Mouse (Mus musculus) left cerebral cortex, adult 8-10 months (tissue): ENCODE data around the gene Gng12. TPM values are rescaled to one million over a fixed set of nuclear protein-coding genes. Genes with fewer than 3 reads are reported as not detected.

ENCODE experiments used
- DNase-seq, 2 experiments: peaks; one replicate each; pipeline ENCODE4 v3.0.0; 2022; ENCODE audit warnings: low spot score in 2 of 2
- total RNA-seq, 4 experiments: library from RNA; stranded (reverse); gene quantifications; 2 replicates each; pipeline ENCODE4 v1.2.4; 2022

Gene Gng12
- total RNA-seq, 4 experiments from 2014 or later, result 57.5 to 66.2 (median 59.2) TPM

DNA sequence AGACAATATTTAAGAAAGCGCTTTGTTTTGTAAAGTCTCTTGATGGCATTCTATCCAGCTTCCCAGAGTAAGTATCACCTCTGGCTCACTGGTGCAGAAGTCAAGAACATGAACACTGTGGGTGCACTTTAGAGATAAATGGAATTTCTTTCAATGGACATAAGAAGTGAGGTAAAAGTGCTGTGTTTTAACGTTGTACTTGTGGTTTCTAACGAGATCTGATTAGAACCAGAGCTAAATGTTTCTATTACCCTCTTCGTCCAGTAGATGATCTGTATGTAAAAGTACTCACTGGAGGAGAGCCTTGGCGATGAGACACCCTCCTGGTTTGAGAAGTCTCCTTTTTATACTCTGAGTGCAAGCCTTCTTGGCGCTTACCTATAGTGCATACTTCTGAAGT, 92.8 kb downstream of the Gng12 start:
- no peak for DNase-seq

DNA sequence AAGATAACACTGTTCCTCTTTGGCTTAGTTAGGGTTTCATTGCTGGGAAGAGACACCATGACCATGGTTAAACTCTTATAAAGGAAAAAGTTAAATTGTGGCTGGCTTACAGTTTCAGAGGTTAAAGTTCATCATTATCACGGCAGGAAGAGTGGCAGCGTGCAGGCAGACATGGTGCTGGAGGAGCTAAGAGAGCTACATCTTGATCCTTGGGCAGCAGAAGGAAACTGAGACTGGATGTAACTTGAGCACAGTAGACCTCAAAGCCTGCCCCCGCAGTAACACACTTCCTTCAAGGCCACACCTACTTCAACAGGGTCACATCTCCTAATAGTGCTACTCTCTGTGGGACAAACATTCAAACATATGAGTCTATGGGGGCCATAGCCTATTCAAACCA, 93.3 kb downstream of the Gng12 start:
- no peak for DNase-seq

DNA sequence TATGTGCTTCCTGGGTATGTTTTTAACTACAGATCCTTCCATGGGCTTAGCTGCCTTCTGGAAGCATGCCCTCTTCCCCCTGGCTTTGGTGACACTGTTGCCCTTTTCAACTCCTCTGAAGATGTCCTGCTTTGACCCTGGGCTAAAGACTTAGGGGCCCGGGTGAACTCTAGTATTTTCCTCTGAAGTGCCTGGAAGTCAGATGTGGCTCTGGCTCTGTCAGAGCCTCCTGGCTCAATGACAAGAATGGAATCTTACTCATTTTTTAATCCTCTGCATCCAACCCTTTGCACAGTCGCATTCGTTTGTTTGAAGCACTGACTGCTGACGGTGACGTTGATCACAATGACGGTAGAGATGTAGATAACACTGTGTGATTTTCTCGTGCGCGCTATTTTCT, 96.0 kb downstream of the Gng12 start:
- no peak for DNase-seq

DNA sequence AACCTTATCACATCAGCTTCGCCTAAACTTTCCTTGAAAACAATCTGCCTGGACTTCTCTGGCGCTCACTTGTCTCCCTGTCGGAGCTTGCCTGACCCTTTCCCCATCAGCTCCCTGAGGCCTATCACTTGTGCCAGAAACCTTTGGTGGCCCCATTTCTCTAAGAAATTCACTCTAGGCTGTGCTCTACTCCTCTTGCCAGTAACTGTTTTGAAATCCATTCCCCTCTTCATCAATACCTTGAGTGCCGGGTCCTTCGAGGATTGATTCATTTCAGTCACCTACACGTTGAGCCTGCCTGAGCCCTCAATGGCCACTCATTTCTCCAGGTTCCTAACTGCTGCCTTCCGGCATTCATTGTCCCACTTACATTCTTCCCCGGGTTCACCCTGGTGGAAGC, 96.6 kb downstream of the Gng12 start:
- DNase-seq, result no peak

DNA sequence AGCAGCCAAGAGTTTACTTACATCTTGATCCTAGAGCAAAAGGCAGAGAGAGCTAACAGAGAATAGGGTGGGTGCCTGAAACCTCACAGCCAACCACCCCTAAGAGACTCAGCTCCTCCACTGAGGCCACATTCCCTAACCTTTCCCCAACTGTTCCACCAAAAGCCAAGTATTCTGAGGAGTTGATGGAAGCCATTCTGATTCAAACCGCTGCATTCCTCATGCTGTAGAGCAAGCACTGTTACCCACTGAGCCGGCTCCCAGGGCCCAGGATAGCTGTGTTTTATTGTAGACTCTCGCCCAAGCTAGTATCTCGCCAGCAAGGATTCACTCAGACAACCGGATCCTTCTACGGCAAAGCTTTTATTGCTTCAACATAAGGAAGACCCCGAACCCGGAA, 98.8 kb downstream of the Gng12 start:
- DNase-seq, result no peak

DNA sequence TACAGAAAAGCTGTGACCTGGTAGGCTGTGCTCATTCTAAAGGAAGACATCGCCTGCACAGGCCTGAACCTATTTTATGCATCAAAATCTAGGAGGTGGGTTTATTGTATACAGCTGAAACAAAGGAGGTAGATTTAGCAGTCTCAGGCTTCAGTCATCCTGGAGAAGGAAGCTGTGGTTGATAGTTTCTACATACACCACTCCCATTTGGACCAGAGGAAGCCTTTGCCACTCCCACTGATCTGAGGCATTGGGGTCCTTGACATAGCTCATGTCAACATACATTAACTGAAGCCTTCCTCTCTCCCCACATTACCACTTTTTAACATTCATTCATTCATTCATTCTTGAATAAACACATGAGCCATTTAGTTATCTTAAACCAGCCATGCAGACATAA, 99.6 kb downstream of the Gng12 start:
- no peak for DNase-seq

DNA sequence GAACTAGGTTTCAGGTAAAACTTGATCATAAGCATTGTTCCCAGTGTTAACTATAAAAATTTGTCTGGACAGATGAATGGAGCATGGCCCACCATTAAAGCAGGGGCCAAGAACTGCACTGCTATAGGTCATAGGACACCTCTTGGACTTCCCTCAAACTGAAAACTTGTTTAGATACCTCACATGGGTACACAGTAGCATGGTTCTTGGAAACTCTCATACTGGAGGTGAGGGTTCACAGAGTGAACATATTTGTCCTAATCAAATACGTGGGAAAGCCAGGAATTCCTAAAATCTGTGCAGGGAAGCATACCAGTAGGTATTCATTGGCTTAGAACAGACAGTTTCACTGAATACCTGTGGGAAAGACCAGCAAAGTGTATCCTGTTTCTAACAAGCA, 100.1 kb downstream of the Gng12 start:
- no peak for DNase-seq

DNA sequence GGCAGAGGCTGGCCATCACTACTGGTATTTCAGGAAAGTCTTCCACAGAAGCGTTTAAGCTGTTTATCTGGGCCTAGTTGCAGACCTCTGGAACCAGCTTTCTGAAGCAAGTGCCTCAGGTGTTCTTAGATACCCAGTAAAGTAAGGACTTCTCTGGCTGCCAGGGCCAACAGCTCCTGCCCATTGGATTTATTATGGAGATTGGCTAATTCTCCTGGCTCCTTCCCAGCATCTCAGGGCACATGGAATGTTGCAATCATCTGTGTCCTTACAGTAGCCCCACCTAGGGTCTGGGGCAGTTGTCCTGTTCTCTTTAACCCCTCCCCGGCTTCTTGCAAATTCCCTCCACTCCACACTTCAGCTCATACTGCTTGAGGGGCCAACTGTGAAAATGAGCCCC, 102.4 kb downstream of the Gng12 start:
- DNase-seq, result no peak

DNA sequence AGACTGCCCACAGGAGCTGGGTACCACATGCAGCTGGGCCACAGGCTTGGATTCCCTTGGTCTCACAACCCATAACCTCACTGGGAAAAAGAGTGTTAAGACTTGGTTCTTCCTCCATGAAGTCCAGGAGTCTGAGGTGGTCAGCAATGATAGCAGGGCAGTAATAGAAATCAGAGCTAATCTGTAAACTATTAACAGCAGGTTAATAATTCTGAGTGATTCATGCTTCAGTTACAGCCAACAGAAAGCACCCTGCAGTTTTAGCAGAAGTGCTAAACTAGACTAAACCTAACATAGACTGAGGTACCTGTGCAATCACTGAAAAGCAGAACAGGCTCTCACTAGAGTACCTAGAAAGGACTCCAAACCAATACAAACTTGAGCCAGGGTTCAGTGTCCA, 103.6 kb downstream of the Gng12 start:
- no peak for DNase-seq

DNA sequence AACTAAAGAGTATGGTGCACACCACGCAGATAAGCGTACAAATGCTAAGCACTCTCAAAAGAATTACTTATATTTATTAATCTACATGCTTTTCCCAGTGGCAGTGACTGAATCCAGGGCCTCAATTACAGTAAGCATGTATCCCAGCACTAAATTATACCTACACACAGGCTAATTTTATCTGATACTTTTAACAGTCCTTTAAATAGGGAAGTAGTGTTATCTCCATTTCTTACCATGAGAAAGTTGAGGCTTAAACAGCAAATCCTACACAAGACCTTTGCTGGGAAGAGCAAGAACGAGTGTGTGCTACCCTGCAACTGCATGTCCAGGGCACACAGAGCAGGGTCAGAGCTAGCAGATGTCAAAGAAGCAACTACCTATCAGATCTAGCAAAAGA, 113.7 kb downstream of the Gng12 start:
- DNase-seq, result no peak

DNA sequence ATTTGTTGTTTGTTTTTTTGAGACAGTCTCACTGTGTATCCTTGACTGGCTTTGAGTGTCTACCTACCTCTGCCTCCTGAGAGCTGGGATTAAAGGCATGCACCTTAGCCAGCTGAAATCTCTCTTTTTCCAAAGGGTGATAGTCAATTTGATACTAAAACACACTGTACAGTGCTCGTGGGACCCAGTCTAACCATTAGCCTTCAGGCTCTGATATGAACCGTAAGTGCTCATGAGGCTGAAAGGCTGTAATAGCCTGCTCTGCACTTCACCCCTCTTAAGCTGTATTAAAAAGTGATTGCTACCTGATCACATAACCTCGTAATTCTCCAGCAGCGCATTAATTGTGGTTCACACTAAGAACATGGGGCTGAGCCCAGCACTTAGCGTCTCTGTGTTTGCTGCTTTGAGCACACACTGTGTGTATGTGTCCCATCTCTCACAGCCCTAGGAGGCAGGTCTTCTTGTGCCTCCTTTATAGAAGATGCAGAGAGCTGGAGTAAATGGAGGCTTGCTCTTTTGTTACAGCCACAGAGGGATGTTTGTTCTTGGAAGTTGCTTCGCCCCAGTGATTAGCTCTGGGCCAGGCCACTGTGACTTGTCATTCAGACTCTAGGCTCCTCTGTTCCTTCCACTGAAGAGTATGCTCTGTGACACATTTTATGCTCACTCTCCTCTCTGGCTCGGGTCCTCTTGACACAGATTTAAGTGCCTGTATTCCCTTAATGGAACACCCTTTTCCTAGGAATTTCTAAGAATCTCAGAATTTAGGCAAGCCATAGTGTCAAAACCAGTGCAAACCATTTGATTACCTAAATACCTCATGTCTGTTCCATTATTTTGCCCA, 114.4 kb downstream of the Gng12 start:
- no peak for DNase-seq

DNA sequence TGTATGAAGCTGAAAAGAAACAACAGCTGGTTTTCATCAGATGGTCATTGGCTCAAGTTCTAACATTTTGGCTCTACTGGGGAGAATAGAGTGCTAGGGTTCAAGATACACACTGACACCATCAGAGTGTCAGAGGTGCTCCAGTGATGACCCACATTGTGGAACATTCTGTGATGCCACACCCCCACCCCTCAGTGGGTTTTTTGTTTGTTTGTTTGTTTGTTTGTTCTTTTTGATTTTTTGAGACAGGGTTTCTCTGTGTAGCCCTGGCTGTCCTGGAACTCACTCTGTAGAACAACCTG, 115.0 kb downstream of the Gng12 start:
- DNase-seq, result no peak

DNA sequence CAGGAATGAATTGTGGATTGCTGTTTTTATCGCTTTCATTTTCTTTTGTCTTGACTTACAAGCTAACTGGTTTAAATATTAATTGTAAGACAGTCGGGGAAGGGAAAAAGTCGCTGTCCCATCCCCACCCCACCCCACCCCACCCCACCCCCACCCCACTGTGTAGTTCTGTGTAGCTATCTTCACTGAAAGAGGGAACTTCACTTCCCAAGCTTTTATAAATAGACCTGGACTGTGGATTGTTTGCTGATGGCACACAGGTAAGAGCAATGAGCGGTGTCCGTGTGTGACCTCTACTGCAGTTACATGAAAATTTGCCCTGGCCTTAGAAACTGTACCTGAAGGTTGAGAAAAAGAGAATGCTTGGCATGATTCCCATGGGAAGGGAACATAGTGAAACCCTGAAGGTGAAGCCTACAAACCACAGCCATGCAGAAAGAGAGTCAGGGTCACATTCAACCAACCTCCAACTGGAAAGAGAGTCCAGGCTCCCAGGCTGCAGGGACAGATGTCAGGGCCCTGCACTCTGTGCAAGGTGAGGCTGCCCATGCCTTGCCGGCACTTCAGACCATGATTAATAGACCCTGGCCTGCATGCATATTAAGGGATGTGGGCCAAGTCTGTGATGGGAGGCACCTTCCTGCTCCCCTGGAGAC, 117.2 kb downstream of the Gng12 start:
- no peak for DNase-seq

DNA sequence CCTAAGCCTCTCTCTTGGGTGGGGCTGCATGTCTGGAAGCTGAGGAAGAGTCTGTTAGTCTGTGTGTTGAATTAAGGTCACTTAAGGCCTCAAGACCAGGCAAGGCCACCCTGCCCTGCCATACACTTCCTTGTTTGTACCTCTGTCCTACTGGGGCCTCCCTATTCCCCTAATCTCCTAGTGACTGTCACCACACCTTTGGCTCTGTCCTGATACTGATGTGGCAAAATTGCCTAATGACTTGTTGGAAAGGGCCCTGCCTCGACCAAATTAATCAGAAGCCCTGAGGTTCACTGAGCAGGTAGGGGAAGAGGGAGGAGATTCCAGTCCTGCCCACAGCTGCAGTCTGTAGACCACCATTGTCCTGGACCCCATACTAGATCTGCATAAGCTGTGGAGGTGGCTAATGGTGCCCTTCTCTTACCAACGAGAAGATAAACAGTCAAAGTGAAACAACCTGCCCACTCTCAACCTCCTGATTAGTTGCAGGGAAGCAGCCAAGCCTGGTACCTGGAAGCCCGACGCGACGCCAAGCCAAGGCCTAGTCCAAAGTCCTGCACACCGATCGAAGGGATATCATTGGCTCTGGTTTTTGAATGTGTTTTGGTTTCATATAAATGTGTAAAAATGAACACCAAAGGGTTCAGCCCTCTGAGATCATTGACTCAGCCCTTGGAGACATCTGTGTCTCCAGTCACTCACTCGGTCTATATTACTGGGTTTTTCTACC, 117.9 kb downstream of the Gng12 start:
- no peak for DNase-seq

DNA sequence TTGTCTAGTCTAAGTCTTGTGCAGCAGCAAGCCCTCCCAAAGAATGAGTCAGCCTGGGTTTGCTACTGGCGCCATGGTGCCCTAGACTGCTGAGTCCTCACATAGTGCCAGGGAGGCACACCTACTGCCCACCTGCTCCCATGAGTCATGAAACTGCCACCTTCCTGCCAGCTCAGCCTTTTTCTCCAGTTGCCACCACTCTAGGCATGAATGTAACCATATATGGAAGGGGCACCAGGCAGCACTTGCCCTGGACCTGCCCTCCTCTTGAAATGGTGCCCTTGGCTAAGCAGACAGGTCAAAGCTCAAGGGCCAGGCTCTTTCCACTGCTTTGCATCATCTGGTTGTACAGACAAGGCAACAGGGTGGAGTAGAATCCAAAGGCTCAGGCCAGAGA, 118.5 kb downstream of the Gng12 start:
- DNase-seq, result peak in 1 of 2 experiments; percentile 43

DNA sequence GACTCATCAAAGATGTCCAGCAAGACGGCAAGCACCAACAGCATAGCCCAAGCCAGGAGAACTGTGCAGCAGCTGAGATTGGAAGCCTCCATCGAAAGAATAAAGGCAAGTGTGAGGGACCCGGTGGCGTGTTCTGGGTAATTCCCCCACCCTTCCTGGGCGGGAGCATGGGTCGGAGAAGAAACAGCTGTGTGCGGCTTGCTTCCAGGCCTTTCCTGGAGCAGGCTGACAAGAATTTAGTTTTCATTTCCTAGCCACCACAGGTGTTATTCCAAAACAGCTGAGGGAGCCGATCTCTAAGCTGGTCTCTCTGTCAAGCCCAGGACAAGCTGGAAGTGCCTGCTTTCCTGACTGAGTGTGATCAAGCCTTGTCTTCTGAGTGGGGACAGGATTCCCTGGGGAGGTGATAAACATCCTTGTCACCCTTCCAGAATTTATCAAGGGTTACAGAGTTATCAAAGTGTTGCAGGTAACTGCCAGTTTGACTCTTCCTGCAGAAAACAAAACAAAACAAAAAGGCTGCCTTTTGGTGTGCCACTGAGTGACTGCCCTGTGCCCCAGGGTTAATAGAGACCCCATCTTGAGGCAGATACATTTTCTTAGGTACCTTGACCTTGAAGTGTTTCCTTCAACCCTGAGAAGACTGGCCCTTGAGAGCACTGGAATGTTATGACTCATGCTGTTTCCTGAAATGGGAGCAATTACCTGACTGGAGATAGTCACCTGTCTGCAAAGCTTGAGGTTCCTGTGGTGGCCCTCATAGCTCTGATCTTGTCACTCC, 119.7 kb downstream of the Gng12 start:
- no peak for DNase-seq

DNA sequence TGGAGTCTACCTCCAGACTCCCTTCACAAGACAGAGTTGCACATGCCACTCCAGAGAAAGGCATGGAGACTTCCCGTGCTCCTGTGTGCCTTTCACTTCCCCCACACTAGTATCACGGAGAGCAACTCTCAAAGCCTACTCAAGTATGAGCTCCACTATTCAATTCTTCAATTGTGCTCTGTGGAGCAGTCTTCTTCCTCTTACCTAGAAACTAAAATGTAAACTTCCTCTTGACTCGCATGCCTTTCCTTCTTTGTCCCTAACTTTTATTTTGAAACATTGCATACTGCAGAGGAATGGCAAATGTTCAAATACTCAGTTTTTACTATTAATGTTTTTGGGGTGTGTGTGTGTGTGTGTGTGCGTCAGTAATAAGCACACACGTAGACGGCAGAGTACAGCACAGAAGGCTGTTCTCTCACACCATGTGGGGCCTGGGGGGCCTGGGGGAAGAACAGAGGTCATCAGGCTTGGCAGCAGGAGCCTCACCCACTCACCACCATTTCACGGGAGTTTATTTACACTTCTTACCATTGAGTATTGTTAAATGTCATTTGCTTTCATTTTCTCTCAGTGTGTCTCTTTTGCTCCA, 120.4 kb downstream of the Gng12 start:
- DNase-seq, result no peak

DNA sequence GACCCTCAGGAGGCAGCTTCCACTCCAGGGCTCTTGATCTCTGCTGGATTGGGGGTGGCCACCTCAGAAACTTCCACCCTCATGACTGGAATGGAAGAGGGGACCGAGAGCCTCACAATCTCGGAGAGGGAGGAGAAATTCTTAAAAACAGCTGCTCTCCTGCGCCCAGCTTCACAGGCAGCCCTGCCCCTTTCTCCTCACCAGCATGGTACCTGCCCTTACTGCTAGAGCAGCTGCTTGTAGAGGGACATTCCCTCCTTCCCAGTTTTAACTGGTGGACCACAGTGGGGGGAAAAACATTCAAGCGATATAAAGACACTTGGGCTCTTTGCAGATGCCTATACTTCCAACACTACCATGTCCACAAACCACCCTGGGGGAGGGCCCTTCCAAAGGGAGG, 122.2 kb downstream of the Gng12 start:
- no peak for DNase-seq

DNA sequence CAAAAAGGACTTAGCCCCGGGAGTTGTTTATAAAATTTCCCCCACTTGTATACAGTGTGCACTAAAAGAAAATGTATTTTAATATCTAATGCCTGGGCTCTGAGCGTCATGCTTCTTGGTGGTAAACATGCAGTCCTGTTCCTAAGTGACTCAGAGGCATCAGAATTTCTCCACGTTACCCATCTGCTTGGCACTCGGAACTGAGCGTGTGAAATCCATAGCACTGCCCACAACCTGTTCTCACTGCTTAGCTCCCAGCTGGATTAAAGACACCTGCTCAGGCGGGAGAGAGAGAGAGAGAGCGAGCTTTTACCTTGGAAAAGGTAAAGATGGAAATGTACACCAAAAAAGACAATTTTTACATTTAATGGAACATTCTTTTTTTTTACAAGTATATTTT, 122.8 kb downstream of the Gng12 start:
- peak in 1 of 2 experiments; percentile 49 for DNase-seq

DNA sequence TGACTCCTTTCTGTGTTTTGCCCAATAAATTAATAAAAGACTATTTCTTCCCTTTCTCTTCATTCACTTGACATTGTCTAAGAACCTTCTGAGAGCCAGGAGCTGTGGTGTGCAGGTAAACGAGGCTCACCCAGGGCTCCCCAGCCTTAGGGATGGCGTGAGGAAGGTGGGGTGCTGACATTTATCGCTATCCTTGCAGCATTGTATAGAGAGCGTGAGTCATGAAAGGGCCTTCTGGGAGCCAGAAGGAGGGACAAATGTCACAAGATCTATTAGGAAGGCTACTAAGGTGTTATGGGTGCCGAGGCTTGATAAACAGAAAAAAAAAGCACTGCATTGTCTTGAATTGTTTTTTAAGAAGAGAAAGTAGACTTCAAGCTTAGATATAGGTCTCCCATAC, 125.1 kb downstream of the Gng12 start:
- DNase-seq, result no peak

DNA sequence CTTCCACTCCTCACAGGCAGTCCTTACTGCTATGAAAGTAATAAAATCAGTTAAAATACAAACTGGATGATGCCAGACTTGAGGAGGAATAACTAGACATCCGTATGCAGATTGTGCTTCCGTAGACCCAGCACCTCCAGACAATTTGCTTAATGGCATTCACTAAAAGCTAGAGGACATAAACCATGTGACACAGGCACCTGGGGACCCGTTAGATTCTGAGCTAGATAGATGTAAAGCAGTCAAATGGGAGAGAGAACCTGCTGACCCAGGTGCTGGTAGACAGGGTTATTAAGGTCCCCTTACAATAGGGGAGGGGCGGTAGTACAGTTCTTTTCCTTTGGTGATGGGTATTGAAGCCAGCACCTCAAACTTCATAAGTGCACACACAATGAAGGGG, 127.5 kb downstream of the Gng12 start:
- DNase-seq, result no peak

DNA sequence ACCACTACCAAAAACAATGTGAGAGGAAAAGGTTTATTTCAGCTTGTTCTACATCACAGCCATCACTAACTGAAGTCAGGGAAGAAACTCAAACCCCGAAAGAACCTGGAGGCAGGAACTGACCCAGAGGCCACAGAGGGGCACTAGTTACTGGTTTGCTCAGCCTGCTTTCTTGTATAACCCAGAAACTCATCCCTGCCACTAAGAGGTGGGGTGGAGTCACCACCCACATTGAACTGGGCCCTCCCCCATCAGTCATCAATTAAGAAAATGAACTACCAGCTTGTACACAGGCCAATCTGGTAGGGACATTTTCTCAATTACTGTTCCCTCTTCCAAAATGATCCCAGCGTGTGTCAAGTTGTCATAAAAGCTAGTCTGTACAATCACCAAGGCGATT, 130.5 kb downstream of the Gng12 start:
- DNase-seq, result no peak
